Mouse (Mus musculus) lung, embryonic 14.5 days (tissue): ENCODE data around the gene Plxna1. TPM values are rescaled to one million over a fixed set of nuclear protein-coding genes. Genes with fewer than 3 reads are reported as not detected.

Experiments used
- ATAC-seq: fragments of 200-750 bp; cut with Nextera tagmentation; 2 replicates; pipeline ENCODE4 v1.8.0; 2017; ENCODE audit warnings: mild to moderate bottlenecking, moderate TSS enrichment, moderate library complexity; ENCODE audit not compliant: insufficient read depth
- DNase-seq: peaks from one replicate; pipeline ENCODE4 v3.0.0-alpha.2; 2015
- H3K27ac ChIP-seq: fragments of 300-500 bp; sonication (generic); 2 replicates; pipeline ENCODE4 v1.5.1; 2014; ENCODE audit warnings: low read depth, mild to moderate bottlenecking, moderate library complexity
- H3K27me3 ChIP-seq: fragments of 300-500 bp; sonication (generic); 2 replicates; pipeline ENCODE4 v1.6.1; 2014; ENCODE audit warnings: low read length, control low read depth; ENCODE audit not compliant: insufficient read depth
- H3K36me3 ChIP-seq: fragments of 300-500 bp; sonication (generic); 2 replicates; pipeline ENCODE4 v1.6.1; 2014; ENCODE audit warnings: control low read depth; ENCODE audit not compliant: insufficient read depth
- H3K4me1 ChIP-seq: fragments of 300-500 bp; sonication (generic); 2 replicates; pipeline ENCODE4 v1.6.1; 2014; ENCODE audit warnings: antibody characterized with exemption, control low read depth; ENCODE audit not compliant: insufficient read depth
- H3K4me2 ChIP-seq: fragments of 300-500 bp; sonication (generic); 2 replicates; pipeline ENCODE4 v1.6.1; 2014; ENCODE audit warnings: mild to moderate bottlenecking
- H3K4me3 ChIP-seq: fragments of 300-500 bp; sonication (generic); 2 replicates; pipeline ENCODE4 v1.5.1; 2014; ENCODE audit warnings: low read depth, low read length
- H3K9ac ChIP-seq: fragments of 300-500 bp; sonication (generic); 2 replicates; pipeline ENCODE4 v1.6.1; 2014
- H3K9me3 ChIP-seq: fragments of 300-500 bp; sonication (generic); 2 replicates; pipeline ENCODE4 v1.6.1; 2016; ENCODE audit warnings: low read depth, low read length, control low read depth
- CTCF ChIP-seq: IDR thresholded peaks from 2 replicates; pipeline ENCODE4 v1.5.1; 2016; ENCODE audit warnings: antibody characterized with exemption, low read depth
- WGBS: fragments of 180-500 bp; shearing (Covaris S2); extraction: QIAGEN DNeasy Blood & Tissue Kit; methylation state at CpG from one replicate; pipeline ENCODE4 v1.1.7; 2014; 5-methylcytosine and 5-hydroxymethylcytosine counted together
- polyA plus RNA-seq: library from polyadenylated mRNA; unstranded; fragments of >200 nt; fragmentation: Nextera tagmentation; extraction: Ambion mirVana; gene quantifications from 2 replicates; pipeline ENCODE4 v1.2.1, GENCODE M21; 2014

Gene Plxna1
- polyA plus RNA-seq, 1 experiment from 2014 or later, result 32.2 TPM

DNA sequence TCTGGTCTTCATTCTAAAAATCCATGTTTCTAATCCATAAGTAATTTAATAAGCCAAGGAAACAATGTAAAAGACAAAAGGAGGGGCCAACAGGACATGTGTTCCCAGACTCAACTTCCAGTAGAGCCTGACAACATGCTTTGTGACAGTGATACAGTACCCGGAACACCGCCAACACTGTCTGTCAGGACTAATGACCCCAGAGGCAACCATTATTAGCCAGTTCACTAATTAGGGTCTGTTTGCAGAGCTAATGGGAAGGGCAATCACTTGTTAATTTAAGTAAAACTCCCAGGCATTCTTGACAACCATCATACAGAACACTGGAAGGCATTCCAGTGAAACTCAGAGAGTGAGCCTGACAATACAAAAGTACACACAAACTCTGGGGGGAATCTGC, 40.0 kb upstream of the Plxna1 start:
- ATAC-seq (no peak), DNase-seq (no peak)
- H3K9ac ChIP-seq, result no peak overlapping the region
- no peak overlapping the region for H3K4me3 ChIP-seq
- H3K27me3 ChIP-seq, result no peaks in the 10 kb centered on the region
- 90% methylated on average over 2 of the region's 2 CpGs for WGBS
- no peak overlapping the region for H3K27ac ChIP-seq
- no peaks in the 10 kb centered on the region for H3K36me3 ChIP-seq
- no peak for TF ChIP-seq CTCF
- H3K9me3 ChIP-seq, result no peaks in the 10 kb centered on the region
- no peak overlapping the region for H3K4me2 ChIP-seq
- no peaks in the 10 kb centered on the region for H3K4me1 ChIP-seq

DNA sequence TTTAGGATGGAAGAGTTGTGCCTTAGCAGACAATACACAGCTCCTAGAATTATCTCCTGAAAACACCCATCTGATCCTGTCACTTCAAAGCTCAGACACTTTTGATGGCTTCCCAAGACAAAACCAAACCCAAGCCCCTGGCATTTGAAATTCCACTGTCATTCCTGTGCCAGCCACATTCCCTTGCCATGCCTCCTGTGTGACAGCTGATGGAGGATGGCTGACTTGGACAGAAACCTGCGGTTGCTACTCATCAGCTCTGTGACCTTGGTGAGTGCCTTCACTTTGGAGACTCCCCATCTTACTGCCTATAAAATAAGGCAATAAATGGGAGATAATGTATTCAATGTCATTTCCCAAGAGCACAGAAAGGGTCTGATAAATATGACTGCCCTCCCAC, 37.1 kb upstream of the Plxna1 start:
- no peak for TF ChIP-seq CTCF
- Histone ChIP-seq H3K4me1 (no peaks in the 10 kb centered on the region), H3K27ac (no peak overlapping the region), H3K4me2 (no peak overlapping the region), H3K9me3 (no peaks in the 10 kb centered on the region), H3K36me3 (no peaks in the 10 kb centered on the region), H3K9ac (no peak overlapping the region), H3K27me3 (no peaks in the 10 kb centered on the region), H3K4me3 (no peak overlapping the region)
- ATAC-seq (no peak), DNase-seq (no peak)
- 89% methylated on average over 1 of the region's 1 CpGs for whole genome bisulfite sequencing

DNA sequence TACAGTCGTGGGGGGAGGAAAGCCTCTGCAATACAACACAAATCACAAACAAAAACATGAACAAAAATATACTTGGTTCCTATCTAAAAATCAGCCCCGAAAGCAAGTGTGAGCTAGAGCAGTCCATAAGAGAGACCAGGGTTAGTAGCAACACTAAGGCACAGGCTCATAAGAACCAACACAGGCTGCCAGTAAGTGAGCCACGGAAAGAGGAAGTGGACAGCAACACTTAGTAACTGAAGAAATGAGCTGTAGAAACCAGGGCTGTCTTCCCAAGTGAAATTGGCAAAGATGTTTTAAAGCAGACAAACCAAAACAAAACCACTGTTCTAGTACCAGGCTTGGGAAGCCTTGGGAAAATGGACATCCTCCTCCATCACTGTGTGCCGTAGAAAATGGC, 35.5 kb upstream of the Plxna1 start:
- Histone ChIP-seq H3K9ac (no peak overlapping the region), H3K36me3 (no peaks in the 10 kb centered on the region), H3K4me1 (no peaks in the 10 kb centered on the region), H3K4me2 (no peak overlapping the region), H3K27me3 (no peaks in the 10 kb centered on the region), H3K4me3 (no peak overlapping the region), H3K27ac (no peak overlapping the region), H3K9me3 (no peaks in the 10 kb centered on the region)
- no peak for ATAC-seq
- no peak for TF ChIP-seq CTCF
- DNase-seq, result no peak
- WGBS, result 72% methylated on average over 4 of the region's 4 CpGs

DNA sequence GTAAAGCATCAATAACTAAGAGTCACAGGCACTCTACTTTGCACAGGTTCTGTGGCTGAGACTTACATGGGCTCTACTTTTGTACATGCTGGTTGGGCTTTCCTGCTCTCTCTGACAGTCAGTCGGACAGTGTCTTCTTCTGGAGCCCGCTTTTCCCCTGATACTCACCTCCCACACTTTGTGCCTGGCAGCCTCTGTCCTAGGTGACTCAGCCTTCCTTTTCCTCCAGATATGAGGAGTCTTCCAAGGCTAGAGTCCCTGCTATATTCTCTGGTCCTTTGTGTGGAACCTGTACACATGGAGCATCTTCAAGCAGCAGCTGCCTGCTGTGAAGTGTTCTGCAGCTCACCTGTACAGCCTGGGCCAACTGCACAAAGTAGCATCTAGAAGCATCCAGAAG, 31.4 kb upstream of the Plxna1 start:
- TF ChIP-seq CTCF, result no peak
- no peak for ATAC-seq
- Histone ChIP-seq H3K4me3 (no peak overlapping the region), H3K4me1 (no peaks in the 10 kb centered on the region), H3K27ac (no peak overlapping the region), H3K9ac (no peak overlapping the region), H3K4me2 (no peak overlapping the region), H3K27me3 (no peaks in the 10 kb centered on the region), H3K9me3 (no peaks in the 10 kb centered on the region), H3K36me3 (no peaks in the 10 kb centered on the region)
- 76% methylated on average over 2 of the region's 2 CpGs for WGBS
- no peak for DNase-seq

DNA sequence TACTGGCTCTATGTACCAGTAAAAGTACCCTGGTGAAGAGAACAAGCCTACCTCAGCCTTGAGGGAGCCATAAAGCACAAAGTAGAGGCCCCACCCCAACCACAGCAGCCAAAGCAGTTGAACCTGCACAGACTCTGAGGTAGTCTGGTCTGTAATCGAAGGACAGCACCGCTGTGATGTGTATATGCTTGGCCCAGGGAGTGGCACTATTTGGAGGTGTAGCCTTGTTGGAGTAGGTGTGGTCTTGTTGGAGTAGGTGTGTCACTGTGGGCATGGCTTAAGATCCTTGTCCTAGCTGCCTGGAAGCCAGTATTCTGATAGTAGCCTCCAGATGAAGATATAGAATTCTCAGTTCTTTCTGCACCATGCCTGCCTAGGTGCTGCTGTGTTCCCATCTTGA, 29.8 kb upstream of the Plxna1 start:
- Histone ChIP-seq H3K27me3 (no peaks in the 10 kb centered on the region), H3K4me3 (no peak overlapping the region), H3K36me3 (no peaks in the 10 kb centered on the region), H3K4me1 (no peaks in the 10 kb centered on the region), H3K9me3 (no peaks in the 10 kb centered on the region), H3K27ac (no peak overlapping the region), H3K4me2 (no peak overlapping the region), H3K9ac (no peak overlapping the region)
- 81% methylated on average over 2 of the region's 2 CpGs for WGBS
- ATAC-seq (no peak), DNase-seq (no peak)
- TF ChIP-seq CTCF, result no peak

DNA sequence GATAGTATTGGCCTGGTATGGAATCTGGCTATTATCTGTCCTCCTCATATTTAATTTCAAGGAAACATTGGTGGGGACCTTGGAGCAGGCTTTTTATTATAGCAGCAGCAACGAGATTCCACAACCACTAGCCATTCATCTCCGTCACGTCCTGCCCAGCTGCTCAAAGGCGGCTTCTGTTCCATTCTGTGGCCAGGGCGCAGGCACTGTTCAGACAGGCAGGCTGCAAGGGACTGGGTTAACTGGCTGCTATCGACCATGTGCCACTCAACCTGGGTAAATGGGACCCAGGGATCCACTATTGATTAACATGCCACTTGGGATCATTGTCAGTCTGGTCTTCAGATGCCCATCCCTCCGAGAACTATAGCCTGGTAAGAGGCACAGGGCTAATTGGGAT, 27.4 kb upstream of the Plxna1 start:
- H3K9me3 ChIP-seq, result no peaks in the 10 kb centered on the region
- no peaks in the 10 kb centered on the region for H3K27me3 ChIP-seq
- H3K4me3 ChIP-seq, result no peak overlapping the region
- ATAC-seq (no peak), DNase-seq (no peak)
- no peak overlapping the region for H3K9ac ChIP-seq
- H3K27ac ChIP-seq, result no peak overlapping the region
- WGBS, result 74% methylated on average over 7 of the region's 7 CpGs
- H3K36me3 ChIP-seq, result no peaks in the 10 kb centered on the region
- no peaks in the 10 kb centered on the region for H3K4me1 ChIP-seq
- H3K4me2 ChIP-seq, result no peak overlapping the region
- TF ChIP-seq CTCF, result no peak

DNA sequence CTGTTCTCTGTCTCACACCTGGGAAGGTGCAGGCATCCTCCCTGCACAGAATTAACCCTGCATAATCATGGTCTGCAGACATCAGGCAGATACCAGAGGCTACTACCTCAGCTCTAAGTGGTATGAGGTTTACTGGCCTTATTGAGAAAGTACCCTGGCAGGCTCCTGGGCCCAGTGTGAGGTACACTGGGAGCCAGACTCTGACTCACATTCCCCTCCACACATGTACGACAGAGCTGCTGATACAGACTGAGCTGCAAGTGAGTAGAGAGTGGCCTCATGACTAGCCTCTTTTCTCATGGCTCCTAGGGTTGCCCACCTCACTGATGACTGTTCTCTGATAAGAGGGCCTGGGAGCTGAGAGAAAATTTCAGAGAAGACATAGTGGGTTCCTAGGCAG, 24.5 kb upstream of the Plxna1 start:
- Histone ChIP-seq H3K9me3 (no peaks in the 10 kb centered on the region), H3K9ac (no peak overlapping the region)
- WGBS, result 53% methylated on average over 1 of the region's 1 CpGs

DNA sequence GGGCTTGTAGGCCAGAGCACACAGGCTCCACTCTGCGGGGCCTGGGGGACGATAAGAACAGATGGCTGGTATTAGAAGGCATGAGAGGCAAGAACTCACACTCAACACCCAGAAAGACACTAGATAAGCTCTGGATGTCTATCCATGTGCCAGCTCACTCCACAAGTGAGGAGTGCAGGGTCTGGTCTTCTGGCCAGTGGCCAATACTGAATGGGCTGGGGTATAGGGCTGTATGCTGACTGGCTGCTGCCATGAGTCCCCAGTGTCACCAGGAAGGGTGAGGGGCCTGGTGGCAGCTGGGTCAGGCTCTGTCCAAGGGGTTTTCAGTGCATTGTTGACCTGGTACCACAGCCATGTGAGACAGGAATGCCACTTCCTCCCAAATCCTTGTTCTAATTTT, 22.3 kb upstream of the Plxna1 start:
- H3K9me3 ChIP-seq, result no peaks in the 10 kb centered on the region
- DNase-seq, result no peak
- no peaks in the 10 kb centered on the region for H3K4me1 ChIP-seq
- no peak for TF ChIP-seq CTCF
- WGBS, result 79% methylated on average over 2 of the region's 2 CpGs
- H3K27ac ChIP-seq, result no peak overlapping the region
- H3K36me3 ChIP-seq, result no peaks in the 10 kb centered on the region
- no peak overlapping the region for H3K4me3 ChIP-seq
- ATAC-seq, result no peak
- H3K4me2 ChIP-seq, result no peak overlapping the region
- no peaks in the 10 kb centered on the region for H3K27me3 ChIP-seq
- no peak overlapping the region for H3K9ac ChIP-seq

More for the DNA sequence above, 24.5 kb upstream of the Plxna1 start:
- no peaks in the 10 kb centered on the region for H3K27me3 ChIP-seq
- H3K4me1 ChIP-seq, result no peaks in the 10 kb centered on the region
- H3K4me3 ChIP-seq, result no peak overlapping the region
- ATAC-seq (no peak), DNase-seq (no peak)
- no peak for TF ChIP-seq CTCF
- H3K36me3 ChIP-seq, result no peaks in the 10 kb centered on the region
- H3K27ac ChIP-seq, result no peak overlapping the region
- H3K4me2 ChIP-seq, result no peak overlapping the region
